Mouse (Mus musculus): ENCODE measurements at regions not wholly inside any gene's neighbourhood (a gene's known extent, or its start where the extent isn't known, plus 50 kb on each side); places are given as distances from the start of the nearest gene placed in this dataset.

GRCm38 (mm10) chr17:9291601-9292000, 130.3 kb upstream of the Gm17728 start:
- TF ChIP-seq EP300 (IDR thresholded peaks at IDR 0.05; ENCODE audit: low read depth) (no peak), CTCF (IDR thresholded peaks at IDR 0.05; ENCODE audit: low read depth) (no peak)
- DNase-seq (ENCODE audit: low spot score): no peak
- Histone ChIP-seq H3K9ac (replicated peaks; ENCODE audit: low read depth, low read length) (no peak overlapping the region), H3K4me3 (ENCODE audit: low read depth, low read length) (no peak overlapping the region), H3K4me1 (ENCODE audit: control insufficient read depth, insufficient read depth) (no peaks in the 10 kb centered on the region), H3K4me2 (ENCODE audit: low read depth, low read length) (no peak overlapping the region), H3K36me3 (replicated peaks; ENCODE audit: control insufficient read depth, insufficient read depth, low read length) (no peaks in the 10 kb centered on the region), H3K27ac (ENCODE audit: low read depth) (no peak overlapping the region), H3K9me3 (replicated peaks; ENCODE audit: control insufficient read depth, low read length) (no peaks in the 10 kb centered on the region), H3K27me3 (ENCODE audit: control insufficient read depth, insufficient read depth, low read length) (no peaks in the 10 kb centered on the region)
- no peak for ATAC-seq (ENCODE audit: insufficient read depth, low read depth)
- WGBS: 52% methylated on average over 4 of the region's 4 CpGs

- H3K9ac ChIP-seq (replicated peaks; ENCODE audit: low read depth, low read length): no peak overlapping the region
- H3K4me2 ChIP-seq (ENCODE audit: low read depth, low read length): no peak overlapping the region
- no peak overlapping the region for H3K4me3 ChIP-seq (ENCODE audit: low read depth, low read length)
- ATAC-seq (ENCODE audit: insufficient read depth, low read depth) (no peak), DNase-seq (ENCODE audit: low spot score) (no peak)
- H3K4me1 ChIP-seq (ENCODE audit: control insufficient read depth, insufficient read depth): no peaks in the 10 kb centered on the region
- TF ChIP-seq EP300 (IDR thresholded peaks at IDR 0.05; ENCODE audit: low read depth): no peak
- no peak for TF ChIP-seq CTCF (IDR thresholded peaks at IDR 0.05; ENCODE audit: low read depth)
- no peaks in the 10 kb centered on the region for H3K36me3 ChIP-seq (replicated peaks; ENCODE audit: control insufficient read depth, insufficient read depth, low read length)
- no peaks in the 10 kb centered on the region for H3K27me3 ChIP-seq (ENCODE audit: control insufficient read depth, insufficient read depth, low read length)
- no peaks in the 10 kb centered on the region for H3K9me3 ChIP-seq (replicated peaks; ENCODE audit: control insufficient read depth, low read length)
- 86% methylated on average over 7 of the region's 7 CpGs for WGBS
- H3K27ac ChIP-seq (ENCODE audit: low read depth): no peak overlapping the region
These were observed 129.6 kb upstream of the Gm17728 start for GRCm38 (mm10) chr17:9292296-9292695.

- 80% methylated on average over 1 of the region's 1 CpGs for WGBS
- Histone ChIP-seq H3K9me3 (replicated peaks; ENCODE audit: control insufficient read depth, low read length) (no peaks in the 10 kb centered on the region), H3K27me3 (ENCODE audit: control insufficient read depth, insufficient read depth, low read length) (no peaks in the 10 kb centered on the region), H3K4me2 (ENCODE audit: low read depth, low read length) (no peak overlapping the region), H3K27ac (ENCODE audit: low read depth) (no peak overlapping the region), H3K4me3 (ENCODE audit: low read depth, low read length) (no peak overlapping the region), H3K4me1 (ENCODE audit: control insufficient read depth, insufficient read depth) (no peaks in the 10 kb centered on the region), H3K9ac (replicated peaks; ENCODE audit: low read depth, low read length) (no peak overlapping the region), H3K36me3 (replicated peaks; ENCODE audit: control insufficient read depth, insufficient read depth, low read length) (no peaks in the 10 kb centered on the region)
- no peak for DNase-seq (ENCODE audit: low spot score)
- TF ChIP-seq CTCF (IDR thresholded peaks at IDR 0.05; ENCODE audit: low read depth) (no peak), EP300 (IDR thresholded peaks at IDR 0.05; ENCODE audit: low read depth) (no peak)
- no peak for ATAC-seq (ENCODE audit: insufficient read depth, low read depth)
These were observed 125.5 kb upstream of the Gm17728 start for GRCm38 (mm10) chr17:9296371-9296770.

GRCm38 (mm10) chr17:9298231-9298630, 123.6 kb upstream of the Gm17728 start:
- Histone ChIP-seq H3K4me1 (ENCODE audit: control insufficient read depth, insufficient read depth) (no peaks in the 10 kb centered on the region), H3K9me3 (replicated peaks; ENCODE audit: control insufficient read depth, low read length) (no peaks in the 10 kb centered on the region), H3K4me2 (ENCODE audit: low read depth, low read length) (no peak overlapping the region), H3K4me3 (ENCODE audit: low read depth, low read length) (no peak overlapping the region), H3K9ac (replicated peaks; ENCODE audit: low read depth, low read length) (no peak overlapping the region), H3K36me3 (replicated peaks; ENCODE audit: control insufficient read depth, insufficient read depth, low read length) (no peaks in the 10 kb centered on the region), H3K27me3 (ENCODE audit: control insufficient read depth, insufficient read depth, low read length) (no peaks in the 10 kb centered on the region), H3K27ac (ENCODE audit: low read depth) (no peak overlapping the region)
- DNase-seq (ENCODE audit: low spot score) (no peak), ATAC-seq (ENCODE audit: insufficient read depth, low read depth) (no peak)
- TF ChIP-seq CTCF (IDR thresholded peaks at IDR 0.05; ENCODE audit: low read depth) (no peak), EP300 (IDR thresholded peaks at IDR 0.05; ENCODE audit: low read depth) (no peak)
- WGBS: 71% methylated on average over 1 of the region's 1 CpGs

GRCm38 (mm10) chr17:9301101-9301501, 120.8 kb upstream of the Gm17728 start:
- DNase-seq (ENCODE audit: low spot score) (no peak), ATAC-seq (ENCODE audit: insufficient read depth, low read depth) (no peak)
- no peak for TF ChIP-seq CTCF (IDR thresholded peaks at IDR 0.05; ENCODE audit: low read depth)
- no peak for TF ChIP-seq EP300 (IDR thresholded peaks at IDR 0.05; ENCODE audit: low read depth)
- Histone ChIP-seq H3K9me3 (replicated peaks; ENCODE audit: control insufficient read depth, low read length) (no peaks in the 10 kb centered on the region), H3K27ac (ENCODE audit: low read depth) (no peak overlapping the region), H3K9ac (replicated peaks; ENCODE audit: low read depth, low read length) (no peak overlapping the region), H3K4me2 (ENCODE audit: low read depth, low read length) (no peak overlapping the region), H3K36me3 (replicated peaks; ENCODE audit: control insufficient read depth, insufficient read depth, low read length) (no peaks in the 10 kb centered on the region), H3K4me1 (ENCODE audit: control insufficient read depth, insufficient read depth) (no peaks in the 10 kb centered on the region), H3K27me3 (ENCODE audit: control insufficient read depth, insufficient read depth, low read length) (no peaks in the 10 kb centered on the region), H3K4me3 (ENCODE audit: low read depth, low read length) (no peak overlapping the region)
- 42% methylated on average over 4 of the region's 4 CpGs for WGBS

- WGBS: 74% methylated on average over 2 of the region's 2 CpGs
- no peaks in the 10 kb centered on the region for H3K4me1 ChIP-seq (ENCODE audit: control insufficient read depth, insufficient read depth)
- H3K27ac ChIP-seq (ENCODE audit: low read depth): no peak overlapping the region
- no peak overlapping the region for H3K9ac ChIP-seq (replicated peaks; ENCODE audit: low read depth, low read length)
- no peak for DNase-seq (ENCODE audit: low spot score)
- H3K4me2 ChIP-seq (ENCODE audit: low read depth, low read length): no peak overlapping the region
- H3K36me3 ChIP-seq (replicated peaks; ENCODE audit: control insufficient read depth, insufficient read depth, low read length): no peaks in the 10 kb centered on the region
- H3K4me3 ChIP-seq (ENCODE audit: low read depth, low read length): no peak overlapping the region
- ATAC-seq (ENCODE audit: insufficient read depth, low read depth): no peak
- TF ChIP-seq CTCF (IDR thresholded peaks at IDR 0.05; ENCODE audit: low read depth) (no peak), EP300 (IDR thresholded peaks at IDR 0.05; ENCODE audit: low read depth) (no peak)
- 0 out of 2 replicates have a peak, but pooled peaks cover 3% of the 10 kb centered on the region for H3K27me3 ChIP-seq (ENCODE audit: control insufficient read depth, insufficient read depth, low read length)
- no peaks in the 10 kb centered on the region for H3K9me3 ChIP-seq (replicated peaks; ENCODE audit: control insufficient read depth, low read length)
These were observed 113.4 kb upstream of the Gm17728 start for GRCm38 (mm10) chr17:9308507-9308906.

Measured in heart, postnatal 0 days (tissue).